Mouse (Mus musculus) erythroblast, embryonic 14.5 days (primary cell): ENCODE data around the gene Ms4a4b.

Source experiments
- GATA1 ChIP-seq: IDR thresholded peaks from 2 replicates; pipeline ENCODE4 v1.6.1; 2012; ENCODE audit warnings: low read length, inconsistent platforms, mixed read lengths
- TAL1 ChIP-seq: IDR thresholded peaks from 3 replicates; pipeline ENCODE4 v1.6.1; 2012; ENCODE audit warnings: low read length, inconsistent platforms, mixed read lengths

DNA sequence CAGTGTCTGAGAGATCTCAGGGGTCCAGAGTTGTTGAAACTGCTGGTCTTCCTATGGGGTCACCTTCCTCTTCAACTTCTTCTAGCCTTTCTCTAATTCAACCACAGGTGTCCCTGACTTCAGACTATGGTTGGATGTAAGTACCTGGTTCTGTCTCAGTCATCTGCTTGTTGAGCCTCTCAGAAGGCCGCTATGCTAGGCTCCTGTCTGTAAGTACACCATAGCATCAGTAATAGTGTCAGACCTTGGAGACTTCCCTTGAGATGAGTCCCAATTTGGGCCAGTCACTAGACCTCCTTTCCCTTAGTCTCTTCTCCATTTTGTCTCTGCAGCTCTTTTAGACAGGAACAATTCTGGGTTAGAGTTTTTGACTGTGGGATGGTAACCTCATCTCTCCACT lies 49.3 kb downstream of the Ms4a4b start:
- TF ChIP-seq GATA1, result no peak
- TF ChIP-seq TAL1, result no peak
